Mouse (Mus musculus) cerebellum, adult 9-11 months (tissue): ENCODE data around the gene Dcaf15.
A peak's percentile ranks its signal among the peaks of the same experiment; 100 is the strongest.

Experiments
- DNase-seq: peaks from one replicate; pipeline ENCODE4 v3.0.0; 2022

Gene Dcaf15

DNA sequence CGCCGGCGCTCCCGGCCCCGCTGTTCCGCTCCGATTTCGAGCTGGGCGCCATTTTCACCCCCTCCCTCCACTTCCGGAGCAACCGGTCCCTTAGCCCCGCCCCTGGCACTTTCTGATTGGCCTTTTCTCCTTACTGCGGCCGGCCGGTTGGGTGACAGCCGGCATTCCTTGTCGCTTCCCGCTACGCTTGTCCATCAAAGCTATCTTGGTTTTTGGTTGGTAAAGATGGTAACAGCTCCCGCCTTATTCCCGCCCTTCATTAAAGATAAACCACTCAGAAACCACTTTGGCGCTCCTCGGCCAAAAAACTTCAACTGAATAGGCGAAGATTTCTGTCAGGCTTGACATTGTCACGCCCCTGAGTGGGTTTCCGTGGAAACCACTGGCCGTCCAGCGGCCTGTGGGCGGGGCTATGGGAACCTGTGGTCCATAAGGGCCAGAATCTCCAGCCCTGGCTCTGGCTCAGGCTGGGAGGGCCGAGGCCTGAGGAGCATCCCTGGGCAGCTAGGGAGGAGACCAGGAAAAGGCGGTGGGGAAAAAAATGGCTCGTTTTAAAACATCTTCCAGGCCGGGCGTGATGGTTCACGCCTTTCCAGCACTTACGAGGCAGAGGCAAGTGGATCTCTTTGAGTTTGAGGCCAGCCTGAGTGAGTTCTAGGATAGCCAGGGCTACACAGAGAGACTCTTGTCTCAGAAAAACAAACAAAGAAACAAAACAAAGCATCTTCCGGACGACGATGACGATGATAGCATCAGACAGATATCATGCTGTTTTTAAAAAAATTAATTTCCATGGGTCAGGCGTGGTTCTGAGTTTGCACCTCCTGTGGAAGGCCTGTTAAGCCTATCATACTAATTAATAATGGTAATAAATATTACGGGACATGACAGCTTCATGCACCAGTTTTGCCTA, at the start of gene Dcaf15:
Gene Dcaf15, minus strand, starts transcription at position 72 of the 913 bp plus-strand sequence.
- DNase-seq: peak; percentile 99

DNA sequence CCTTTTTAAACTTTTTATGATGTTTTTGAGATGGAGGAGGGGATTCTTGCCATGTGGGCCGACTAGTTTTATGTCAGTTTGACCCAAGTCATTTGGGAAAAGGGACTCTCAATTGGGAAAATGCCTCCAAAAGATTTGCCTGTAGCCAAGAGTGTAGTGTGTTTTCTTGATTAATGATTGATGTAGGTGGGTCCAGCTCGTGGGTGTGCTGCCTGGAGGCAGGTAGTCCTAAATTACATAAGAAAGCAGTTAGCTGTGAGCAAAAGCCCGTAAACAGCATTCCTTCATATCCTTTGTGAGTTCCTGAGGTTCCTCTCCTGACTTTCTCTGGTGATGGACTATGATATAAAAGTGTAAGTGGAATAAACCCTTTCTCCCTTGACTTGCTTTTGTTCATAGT, 44.6 kb upstream of the Dcaf15 start:
- DNase-seq: no peak

DNA sequence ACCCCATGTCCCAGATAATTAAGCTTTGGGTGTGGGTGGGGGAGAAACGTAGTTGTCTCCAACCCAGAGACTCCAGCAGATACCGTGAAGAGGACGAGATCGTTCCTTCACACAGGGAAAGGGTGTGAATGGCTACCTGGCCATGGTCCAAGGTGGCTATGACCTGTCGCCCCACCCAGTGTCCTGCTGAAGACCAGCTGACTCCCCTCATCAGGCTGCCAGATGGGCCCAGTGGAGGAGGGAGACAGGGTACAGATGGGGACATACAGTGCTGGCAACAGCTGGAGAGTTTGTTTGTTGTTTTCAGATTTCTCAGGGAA, 43.9 kb upstream of the Dcaf15 start:
- DNase-seq: peak; percentile 74

DNA sequence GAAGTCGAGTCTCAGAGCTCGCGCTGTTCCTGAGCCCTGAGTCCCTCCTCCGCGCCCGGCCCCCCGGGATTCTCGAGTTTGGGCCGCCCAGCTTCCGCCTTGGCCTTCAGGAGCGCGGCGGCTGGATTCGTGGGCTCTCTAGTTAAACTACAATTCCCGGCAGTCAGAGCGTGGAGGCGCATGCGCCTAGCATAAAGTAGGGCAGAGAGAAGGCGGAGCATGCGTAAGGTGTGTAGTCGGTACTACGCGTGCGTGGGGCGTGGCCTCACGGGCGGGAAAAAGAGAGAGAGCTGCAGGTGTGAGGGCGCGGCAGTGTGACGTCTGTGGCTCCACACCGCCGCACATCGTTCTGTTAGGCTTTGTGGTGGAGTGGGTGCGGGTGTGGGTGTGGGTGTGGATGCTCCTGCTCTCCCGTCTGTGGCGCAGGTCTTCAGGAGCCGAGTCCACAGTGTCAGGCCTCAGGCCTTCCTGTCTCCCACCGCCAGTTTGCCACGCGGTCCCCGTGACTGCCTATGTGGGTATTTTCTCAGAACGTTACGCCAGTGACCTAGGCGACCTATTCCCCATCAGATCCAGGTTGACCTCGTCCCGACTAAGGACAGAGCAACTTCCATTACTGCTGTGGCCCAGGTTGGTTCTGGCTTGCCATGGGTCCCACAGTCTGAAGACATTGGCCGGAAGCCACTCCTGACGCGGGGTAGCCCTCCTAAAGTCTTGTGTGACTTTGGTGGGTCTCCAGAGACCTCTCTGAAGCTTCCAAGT, 43.4 kb upstream of the Dcaf15 start, which contains the start of the genes Cc2d1a and 4930432K21Rik:
Gene Cc2d1a, minus strand, starts transcription at position 168 of the 762 bp plus-strand sequence.
Gene 4930432K21Rik, plus strand, starts transcription at position 257 of the 762 bp plus-strand sequence.
- peak; percentile 98 for DNase-seq

DNA sequence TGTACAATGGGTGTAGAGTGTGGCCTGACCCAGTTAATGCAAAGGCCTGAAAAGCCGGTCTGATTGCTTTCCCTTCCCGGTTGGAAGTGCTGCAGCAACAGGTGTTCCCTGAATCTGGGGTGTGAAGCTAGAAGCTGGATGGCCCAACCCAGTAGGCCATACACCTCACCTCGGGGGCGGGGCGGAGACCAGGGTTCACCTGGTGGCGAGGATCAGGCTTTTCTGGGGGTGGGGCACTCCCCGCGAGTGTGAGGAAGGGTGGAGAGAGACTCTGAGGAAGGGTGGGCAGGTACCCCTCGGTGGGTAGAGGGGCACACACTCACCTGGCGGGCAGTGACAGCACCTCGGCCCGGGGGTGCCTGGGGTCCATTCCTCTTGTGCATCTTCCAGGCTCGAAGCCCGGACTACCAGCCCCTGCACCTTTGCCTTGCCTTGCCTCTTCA, 42.8 kb upstream of the Dcaf15 start:
- no peak for DNase-seq

DNA sequence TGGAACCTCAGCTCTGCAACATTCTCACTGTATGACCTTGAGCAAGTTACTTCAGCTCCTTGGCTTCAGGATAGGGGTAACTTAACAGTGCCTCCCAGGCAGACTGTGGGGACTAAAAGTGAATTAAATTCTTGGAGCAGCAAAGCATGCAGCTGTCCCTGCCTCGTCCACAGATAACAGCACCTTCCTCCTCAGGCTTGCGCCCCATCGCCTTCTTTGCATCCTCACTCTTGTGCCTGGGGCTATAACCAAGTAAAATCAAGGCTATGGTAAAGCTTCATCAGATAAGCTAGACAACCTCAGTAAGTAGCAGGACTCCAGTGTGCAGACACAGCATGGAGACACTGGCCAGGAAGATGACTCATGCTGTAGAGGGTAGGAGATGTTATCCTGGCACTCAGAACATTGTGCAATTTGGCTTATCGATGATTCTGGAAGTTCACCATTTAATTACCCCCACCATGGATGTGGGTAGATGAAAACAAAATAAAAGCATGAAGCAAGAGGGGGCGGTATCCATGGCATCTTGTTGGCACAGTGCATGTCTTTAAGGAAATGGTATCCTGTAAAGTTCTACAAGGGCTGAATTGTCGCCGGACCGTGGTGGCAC, 40.2 kb upstream of the Dcaf15 start:
- DNase-seq: no peak

DNA sequence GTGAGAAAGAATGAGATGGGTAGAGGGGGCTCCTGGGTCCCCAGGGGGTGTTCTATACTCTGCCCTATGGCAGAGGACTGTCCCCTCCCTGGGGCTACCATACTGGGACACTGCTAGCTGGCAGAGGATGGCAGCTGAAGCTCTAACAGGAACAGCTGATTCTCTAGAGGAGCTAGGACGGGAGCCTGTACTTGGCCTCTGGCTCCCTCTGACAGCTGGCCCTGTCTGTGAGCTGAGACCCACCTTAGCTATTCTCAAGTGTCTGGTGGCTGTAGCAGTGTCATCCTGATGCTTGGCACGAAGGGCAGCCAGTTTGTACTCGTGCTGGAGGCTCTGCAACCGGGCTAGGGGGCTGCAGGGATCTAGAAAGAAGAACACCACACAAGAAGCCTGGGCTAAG, 36.3 kb upstream of the Dcaf15 start:
- DNase-seq: no peak

GRCm38 (mm10) chr8:84137848-84138247, 33.3 kb upstream of the Dcaf15 start:
- DNase-seq: no peak

DNA sequence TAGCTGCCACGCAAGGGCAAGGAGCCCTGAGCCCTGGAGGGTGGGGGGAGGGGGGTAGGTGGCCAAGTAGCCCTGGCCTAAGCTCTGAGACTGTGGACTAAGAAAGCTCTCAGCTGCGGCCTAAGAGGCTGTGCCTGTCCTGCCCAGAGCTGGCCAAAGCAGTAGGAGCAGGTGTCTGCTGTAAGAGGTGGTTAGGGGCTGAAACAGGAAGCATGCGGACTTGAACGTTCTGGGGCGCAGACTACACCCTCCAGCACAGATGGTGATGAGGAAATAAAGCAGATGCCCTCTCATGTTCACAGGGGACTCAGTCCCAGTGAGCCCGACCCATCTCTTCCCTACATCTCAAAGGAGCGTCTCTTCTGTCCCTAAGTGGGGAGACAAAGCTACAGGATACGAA, 27.7 kb upstream of the Dcaf15 start:
- DNase-seq: no peak

DNA sequence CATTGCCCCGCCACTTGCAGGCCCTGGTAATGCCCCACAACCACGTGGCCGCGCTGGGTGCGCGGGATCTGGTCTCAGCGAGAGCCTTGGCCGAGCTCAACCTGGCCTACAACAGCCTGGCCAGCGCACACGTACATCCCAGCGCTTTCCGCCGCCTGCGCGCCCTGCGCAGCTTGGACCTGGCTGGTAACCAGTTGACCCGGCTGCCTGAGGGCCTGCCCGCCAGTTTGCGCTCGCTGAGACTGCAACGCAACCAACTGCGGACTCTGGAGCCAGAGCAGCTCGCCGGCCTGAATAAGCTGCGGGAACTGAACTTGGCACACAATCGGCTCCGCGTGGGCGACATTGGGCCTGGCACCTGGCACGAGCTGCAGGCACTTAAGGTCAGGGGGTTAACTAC, 26.2 kb upstream of the Dcaf15 start:
- peak; percentile 86 for DNase-seq

GRCm38 (mm10) chr8:84128277-84128676, 23.7 kb upstream of the Dcaf15 start:
- no peak for DNase-seq

DNA sequence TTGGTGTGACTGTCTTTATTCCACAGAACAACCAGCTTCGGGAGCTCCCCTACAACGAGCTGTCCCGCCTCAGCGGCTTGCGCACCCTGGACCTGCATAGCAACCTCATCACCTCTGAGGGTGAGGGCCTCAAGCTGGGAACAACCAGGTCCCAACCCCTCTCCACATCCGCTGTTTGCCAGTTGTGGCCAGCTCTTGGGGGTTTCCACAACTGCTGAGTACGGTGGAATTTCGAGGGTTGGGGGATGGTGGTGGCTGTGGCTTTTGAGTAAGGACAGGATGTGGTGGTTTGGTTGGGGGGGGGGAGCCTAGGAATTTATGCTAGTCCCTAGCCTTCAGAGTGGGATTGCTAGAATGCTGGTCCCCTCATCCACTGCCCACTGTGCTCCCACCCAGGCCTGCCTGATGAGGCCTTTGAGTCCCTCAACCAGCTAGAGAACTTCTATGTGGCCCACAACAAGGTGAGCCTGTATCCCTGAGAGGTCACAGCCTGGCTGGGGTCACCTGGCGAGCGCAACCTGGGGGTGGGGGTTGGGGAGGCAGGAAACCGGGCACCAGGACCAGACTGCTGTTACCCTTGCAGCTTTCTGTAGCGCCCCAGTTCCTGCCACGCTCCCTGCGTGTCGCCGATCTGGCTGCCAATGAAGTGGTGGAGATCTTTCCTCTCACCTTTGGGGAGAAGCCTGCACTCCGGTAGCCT, 22.8 kb upstream of the Dcaf15 start:
- DNase-seq: no peak

DNA sequence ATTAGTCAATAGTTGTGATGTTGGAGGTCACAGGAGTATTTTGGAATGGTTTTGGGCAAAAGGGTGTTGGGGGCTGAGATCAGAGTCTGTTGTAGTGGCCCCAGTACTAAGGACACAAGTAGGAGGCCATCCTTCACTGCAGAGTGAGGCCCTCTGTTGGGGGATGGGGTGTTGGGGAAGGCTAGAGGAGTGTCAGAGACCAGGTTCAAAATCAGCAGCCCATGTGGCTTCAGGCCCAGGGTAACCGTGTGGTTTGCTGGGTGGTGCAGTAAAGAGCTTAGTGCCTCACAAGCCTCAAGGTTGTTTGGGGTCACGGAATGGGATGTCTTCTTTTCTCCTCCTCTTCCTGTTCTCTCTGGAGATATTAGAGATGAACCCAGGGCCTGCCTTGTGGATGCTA, 22.2 kb upstream of the Dcaf15 start:
- DNase-seq: no peak

DNA sequence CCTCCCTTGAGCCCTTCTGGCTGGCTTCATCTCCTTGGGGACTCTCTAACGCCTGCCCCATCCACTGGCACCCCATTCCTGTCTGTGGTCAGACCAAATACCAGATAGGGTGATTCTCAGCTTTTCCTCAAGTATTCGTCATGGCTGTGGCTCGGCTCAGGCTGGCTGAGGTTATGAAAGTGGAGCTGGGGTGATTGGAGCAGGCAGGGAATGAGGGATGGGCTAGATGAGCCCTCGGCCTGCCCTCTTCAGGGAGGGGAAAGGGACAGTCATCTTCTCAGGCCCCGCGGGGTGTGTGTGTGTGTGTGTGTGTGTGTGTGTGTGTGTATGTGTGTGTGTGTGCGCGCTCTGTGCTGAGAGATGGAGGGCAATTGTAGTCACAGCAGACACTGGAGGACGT, 21.1 kb upstream of the Dcaf15 start, which contains the start of gene Podnl1:
Gene Podnl1, plus strand, starts transcription at position 334 of the 400 bp plus-strand sequence.
- no peak for DNase-seq

DNA sequence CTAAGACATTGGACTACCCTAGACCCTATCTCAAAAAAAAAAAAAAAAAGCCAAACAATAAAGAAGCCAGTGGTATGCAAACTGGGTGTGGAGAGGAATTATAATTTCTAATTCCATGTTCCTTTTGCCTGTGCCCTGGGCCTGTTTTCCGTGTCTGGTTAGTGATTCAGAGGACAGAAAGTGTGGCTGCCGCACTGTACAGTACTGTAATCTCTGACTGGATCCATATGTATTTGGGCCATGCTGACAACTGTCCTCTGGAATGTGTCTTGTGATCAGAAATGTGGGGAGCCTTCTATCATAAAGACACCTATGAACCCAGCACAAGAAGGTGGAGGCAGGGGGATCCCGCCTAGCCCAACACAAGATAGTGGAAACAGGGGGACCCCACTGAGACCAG, 17.6 kb upstream of the Dcaf15 start:
- no peak for DNase-seq

DNA sequence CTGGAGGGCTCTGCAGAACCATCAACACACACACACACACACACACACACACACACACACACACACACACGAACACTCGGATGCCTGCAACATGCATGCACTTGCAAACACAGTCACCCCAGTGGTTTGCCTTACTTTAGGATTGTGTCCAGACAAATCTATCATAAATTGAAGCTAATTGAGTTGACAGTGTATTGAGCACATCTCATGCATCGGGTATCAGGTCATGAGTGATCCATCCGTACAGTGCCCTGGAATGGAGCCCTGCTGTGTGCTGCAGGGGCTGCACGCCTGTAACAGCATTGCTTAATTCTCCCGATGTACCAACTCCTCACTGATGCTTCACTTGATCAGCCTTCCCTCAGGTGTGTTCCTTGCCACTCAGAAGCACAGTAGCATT, 11.1 kb upstream of the Dcaf15 start:
- DNase-seq: no peak

- no peak for DNase-seq
These were observed 1.9 kb upstream of the Dcaf15 start for GRCm38 (mm10) chr8:84106216-84107040.

DNA sequence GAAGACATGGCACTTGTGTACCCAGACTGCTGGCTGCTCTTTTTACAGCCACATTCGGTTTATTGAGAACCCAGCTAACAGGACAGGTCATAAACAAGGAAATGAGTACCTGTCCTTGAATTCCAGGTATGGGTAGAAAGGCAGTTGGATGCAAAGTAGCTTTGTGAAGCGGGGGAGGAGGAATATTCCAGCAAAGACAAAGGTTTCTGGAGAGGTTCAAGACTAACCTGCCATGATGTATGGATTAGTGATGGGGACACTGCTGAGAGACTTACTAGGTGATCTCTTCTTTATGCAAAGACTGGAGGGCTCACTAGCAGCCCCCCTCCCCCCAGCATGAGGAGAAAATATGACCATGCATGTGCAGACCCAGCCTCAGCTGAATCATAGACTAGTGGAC, 1.1 kb upstream of the Dcaf15 start:
- DNase-seq: peak; percentile 34

DNA sequence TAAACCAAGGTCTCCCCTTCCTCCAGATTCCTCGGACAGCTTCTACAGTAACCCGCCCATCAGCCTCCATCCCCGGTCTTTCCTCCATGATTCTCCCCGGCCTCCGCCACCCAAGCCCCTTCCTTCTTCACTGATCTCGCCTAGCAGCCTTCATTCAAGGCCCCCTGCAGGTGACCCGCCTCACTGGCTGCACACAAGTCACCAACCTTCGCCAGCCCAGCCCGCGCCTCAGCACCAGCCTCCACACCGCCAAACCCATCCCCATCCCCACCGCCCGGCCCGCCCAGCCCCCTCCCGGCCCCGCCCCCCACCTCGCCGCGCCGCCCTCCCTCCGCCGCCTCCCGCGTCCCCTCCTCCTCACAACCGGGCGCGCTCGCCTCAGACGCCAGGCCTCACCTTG, 347 bp downstream of the Dcaf15 start:
- peak; percentile 76 for DNase-seq

DNA sequence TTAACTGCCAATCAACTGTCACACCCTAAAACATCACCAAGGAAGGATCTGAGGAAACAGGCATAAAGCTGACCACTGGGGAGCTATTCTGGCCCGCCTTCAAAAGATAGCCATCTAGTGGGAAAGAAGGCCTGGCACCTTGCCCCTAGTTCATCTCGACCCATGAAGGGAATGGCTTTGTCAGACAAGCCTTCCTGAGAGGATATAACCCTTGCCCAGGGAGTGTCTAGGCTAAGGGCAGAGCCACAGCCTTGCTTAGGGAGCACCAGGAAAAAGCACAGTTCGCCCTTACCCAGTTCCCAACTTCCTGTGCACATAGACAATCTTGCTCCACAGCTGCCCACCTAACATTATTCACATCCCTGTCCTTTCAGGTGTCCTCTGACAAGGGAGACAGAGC, 967 bp downstream of the Dcaf15 start:
- peak; percentile 56 for DNase-seq

- DNase-seq: peak; percentile 45
These were observed 2.9 kb downstream of the Dcaf15 start for GRCm38 (mm10) chr8:84101476-84102270.
